Mouse (Mus musculus): ENCODE data around the gene Plekha1.

DNA sequence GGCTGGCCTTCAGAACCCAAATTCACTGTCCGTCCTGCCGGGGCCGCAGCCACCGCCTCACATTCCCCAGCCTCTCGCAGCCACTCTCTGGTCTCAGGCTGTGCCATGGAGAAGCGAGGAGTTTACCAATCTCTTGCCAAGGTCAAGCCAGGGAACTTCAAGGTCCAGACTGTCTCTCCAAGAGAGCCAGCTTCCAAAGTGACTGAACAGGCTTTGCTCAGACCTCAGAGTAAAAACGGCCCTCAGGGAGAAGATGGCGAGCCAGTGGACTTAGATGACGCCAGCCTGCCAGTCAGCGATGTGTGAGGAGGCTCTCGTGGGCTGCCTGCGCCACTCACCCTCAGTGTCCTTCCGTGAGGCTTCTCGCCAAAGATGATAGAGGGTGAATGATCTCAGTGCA lies 45.3 kb downstream of the Plekha1 start:
- TF ChIP-seq POLR2A (IDR thresholded peaks at IDR 0.05; ENCODE audit: control insufficient read depth, low read depth, low read length) (no peak), CTCF (IDR thresholded peaks at IDR 0.05; ENCODE audit: control insufficient read depth, insufficient read depth, insufficient replicate concordance, low read depth, low read length) (no peak)
